Mouse (Mus musculus) right cerebral cortex, postnatal 25 days (tissue): ENCODE data around the gene Sprtn.

Experiments
- DNase-seq: peaks from one replicate; pipeline ENCODE4 v3.0.0; 2022

The Sprtn gene

DNA sequence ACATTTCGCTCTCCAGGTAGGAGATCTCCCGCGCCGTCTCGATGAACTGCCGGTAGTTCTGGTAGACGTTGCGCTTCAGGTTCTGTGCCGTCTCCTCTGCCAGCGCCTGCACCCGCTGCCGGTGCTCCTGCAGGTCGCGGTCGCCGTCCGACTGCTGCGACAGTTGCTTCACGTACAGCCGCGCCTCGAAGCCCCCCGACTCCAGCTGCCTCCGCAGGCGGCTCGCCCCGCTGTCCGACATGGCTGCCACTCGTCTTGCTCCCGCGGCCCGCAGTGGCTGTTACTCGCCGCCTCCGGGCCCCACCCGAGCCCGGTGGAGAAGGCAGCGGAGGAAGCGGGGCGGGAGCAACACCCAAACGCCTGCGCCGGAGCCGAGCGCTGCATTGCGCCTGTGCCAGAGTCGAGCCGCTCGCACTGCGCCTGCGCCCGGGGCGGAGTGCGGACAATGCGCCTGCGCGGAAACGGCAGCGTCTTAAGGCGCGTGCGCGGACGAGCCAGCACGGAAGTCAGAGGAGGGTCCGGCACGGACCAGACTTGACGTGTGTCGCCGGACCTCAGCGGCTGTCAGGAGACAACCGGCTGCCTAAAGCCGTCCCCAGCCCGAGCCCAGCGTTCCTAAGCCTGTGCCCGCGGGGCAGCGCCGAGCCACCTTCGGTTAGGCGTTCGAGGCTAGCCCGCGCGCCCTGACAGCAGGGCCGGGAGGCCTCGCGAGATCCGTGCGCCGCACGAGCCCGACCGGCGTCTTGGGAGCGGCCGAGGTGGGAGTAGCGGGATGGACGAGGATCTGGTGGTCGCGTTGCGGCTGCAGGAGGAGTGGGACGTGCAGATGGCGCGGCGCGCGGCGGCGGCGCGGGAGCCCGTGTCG lies at the start of gene Sprtn, which contains the start of gene Exoc8:
TSS of gene Sprtn (plus strand) at position 501 of the 865 bp plus-strand sequence.
TSS of gene Exoc8 (minus strand) at position 320 of the 865 bp plus-strand sequence.
- peak; percentile 99 for DNase-seq

GRCm38 (mm10) chr8:124853511-124853910 lies 44.2 kb upstream of the Sprtn start:
- no peak for DNase-seq

DNA sequence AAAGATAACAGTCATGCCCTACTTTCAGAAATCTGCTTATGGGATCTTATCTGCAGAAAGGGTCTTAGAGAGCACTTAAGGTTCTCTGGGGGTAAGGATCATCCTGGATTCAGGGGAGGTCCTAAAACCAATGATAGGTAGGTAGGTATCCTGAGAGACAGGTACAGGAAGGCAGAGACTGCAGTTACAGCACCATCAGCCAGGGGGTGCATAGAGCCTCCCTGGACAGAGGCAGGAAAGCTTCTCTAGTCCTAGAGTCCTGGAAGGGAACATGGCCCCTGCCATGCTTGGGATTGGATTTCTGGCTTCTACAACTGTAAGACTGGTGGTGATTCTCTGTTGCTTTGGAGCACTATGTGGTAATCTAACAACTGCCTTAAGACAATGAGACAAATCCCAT lies 38.2 kb upstream of the Sprtn start:
- DNase-seq, result no peak

DNA sequence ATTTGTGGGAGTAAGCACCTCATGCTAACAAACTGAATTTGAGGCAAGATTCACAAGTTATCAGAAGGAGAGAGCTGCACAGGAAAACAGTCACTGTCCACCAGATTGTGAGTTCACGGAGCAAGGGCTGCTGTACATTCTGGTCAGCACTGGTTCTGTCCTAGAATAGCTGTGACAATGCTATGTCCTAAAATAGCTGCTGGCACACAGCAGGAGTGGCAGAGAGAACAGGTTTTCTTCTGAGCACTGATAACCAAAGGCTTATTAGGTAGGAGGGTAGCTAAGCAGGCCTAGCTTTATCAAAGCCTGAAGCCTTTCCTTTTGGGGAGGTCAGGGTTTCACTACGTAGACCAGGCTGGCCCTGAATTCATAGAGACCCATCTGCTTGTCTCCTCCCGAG lies 37.5 kb upstream of the Sprtn start:
- DNase-seq, result no peak

- DNase-seq, result peak; percentile 94
Observed at GRCm38 (mm10) chr8:124862321-124863162, 35.1 kb upstream of the Sprtn start, which contains the start of the genes Gnpat and 2810004N23Rik. TSS of gene Gnpat (plus strand) at chr8:124863033. TSS of gene 2810004N23Rik (minus strand) at chr8:124863120.

GRCm38 (mm10) chr8:124863163-124863677 lies 34.5 kb upstream of the Sprtn start:
- DNase-seq, result no peak

DNA sequence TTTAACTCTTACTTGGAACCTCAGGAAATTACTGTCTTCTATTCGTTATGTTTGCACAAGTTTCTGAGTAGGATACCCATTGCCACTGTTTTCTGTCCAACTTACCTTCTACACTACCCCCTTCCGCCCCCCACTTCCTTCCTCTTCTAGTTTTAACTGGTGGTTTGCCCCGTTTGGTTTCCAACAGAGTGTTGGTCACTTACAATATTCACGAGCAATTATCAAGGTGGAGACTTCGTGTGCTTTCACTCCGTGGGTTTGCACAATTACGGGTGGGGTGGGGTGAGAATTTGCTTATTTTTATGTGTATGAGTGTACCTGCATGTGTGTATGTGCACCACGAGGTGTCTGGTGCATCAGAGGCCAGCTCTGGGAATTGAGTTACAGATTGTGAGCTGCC lies 34.0 kb upstream of the Sprtn start:
- no peak for DNase-seq

- no peak for DNase-seq
Observed at GRCm38 (mm10) chr8:124866669-124867068, 31.0 kb upstream of the Sprtn start.

DNA sequence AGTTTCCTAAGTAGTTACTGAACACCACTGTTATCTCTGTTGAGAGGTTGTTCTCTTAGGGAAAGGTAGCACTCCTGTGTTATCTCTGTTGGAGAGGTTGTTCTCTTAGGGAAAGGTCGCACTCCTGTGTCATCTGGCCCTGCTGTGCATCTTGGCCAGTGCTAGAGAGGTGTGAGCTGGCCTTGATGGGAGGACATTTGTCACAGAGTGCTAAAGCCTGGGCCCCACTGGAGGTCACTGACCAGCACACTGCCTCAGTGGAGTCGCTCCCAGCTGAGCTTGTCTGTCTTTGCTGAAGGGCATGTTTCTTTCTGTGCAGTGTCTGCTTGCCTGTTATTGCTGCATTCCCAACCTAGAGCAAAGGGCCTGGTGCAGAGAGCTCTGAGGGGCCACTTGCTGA lies 30.6 kb upstream of the Sprtn start:
- no peak for DNase-seq

GRCm38 (mm10) chr8:124869708-124870107 lies 28.0 kb upstream of the Sprtn start:
- no peak for DNase-seq

GRCm38 (mm10) chr8:124871474-124871873 lies 26.2 kb upstream of the Sprtn start:
- no peak for DNase-seq

GRCm38 (mm10) chr8:124872081-124872480 lies 25.6 kb upstream of the Sprtn start:
- no peak for DNase-seq

- no peak for DNase-seq
Observed at GRCm38 (mm10) chr8:124872690-124873089, 25.0 kb upstream of the Sprtn start.

GRCm38 (mm10) chr8:124878141-124878540 lies 19.5 kb upstream of the Sprtn start:
- DNase-seq, result no peak

DNA sequence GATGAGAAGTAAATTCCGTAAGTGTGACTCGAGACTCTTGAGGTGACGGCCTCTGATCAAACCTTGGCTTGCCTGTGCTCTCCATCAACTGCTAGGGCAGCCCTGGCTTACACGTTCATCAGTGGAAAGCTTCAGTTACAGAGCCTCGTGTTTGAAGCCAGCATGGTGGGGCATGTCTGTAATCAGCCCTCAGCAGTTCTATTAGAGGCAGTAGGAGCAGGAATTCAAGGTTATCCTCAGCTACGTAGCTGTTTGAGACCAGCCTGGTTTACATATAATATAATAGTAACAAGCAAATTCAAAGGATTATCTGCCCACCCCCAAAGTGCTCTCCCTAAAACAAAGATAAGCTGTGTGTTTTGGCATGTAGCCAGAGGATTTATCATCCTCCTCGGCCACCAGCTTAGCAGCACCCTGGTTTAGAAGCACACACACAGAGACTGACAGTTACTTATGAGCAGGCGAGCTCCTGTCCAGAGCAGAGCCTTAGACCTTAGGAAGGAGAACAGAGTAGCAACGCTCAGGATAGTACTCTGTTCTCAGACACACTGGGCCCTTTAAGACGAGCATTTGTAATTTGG lies 18.6 kb upstream of the Sprtn start:
- DNase-seq, result no peak

DNA sequence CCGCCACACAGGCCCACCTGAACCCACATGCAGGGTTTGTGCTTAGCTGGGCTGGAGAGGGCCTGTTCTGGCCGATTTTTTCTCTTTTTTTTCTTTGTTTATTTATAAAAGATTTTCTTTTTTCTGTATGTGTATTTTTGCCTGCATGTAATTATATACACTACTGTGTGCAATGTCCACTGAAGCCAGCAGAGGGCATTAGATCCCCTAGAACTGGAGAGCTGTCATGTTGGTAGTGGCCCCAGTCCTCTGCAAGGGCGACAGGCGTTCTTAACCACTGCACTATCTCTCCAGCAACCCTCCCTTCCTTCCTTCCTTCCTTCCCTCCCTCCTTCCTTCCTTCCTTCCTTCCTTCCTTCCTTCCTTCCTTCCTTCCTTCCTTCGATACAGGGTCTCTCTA lies 9.3 kb upstream of the Sprtn start:
- no peak for DNase-seq

GRCm38 (mm10) chr8:124892596-124892995 lies 5.1 kb upstream of the Sprtn start:
- no peak for DNase-seq

DNA sequence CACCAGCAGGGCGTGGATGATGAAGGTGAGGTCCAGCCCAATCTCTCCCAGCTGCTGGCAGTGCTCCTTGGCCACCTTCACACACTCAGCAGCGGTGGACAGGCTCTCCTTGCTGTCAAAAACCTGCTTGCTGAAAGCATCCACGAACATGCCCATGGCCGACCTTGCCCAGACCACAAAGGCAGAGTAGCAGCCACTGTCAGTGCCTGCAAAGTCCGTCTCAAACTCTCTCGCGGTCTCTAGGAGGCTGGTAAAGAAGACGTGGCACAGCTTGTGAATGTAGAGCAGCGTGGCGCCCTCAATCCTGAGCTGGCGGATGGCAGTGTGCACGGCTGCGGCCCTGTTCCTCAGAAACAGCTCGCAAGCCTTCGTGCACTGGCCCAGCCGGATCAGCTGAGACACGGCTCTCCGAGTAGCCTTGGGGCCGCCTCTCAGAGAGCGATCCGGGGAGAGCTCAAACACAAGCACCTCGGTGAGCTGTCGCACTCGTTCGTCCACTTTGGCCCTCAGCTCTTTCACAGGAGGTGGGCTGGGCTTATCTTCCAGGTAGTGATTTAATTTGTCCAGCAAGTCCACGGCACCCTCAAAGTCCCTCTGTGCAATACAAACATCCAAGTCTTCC lies 1.6 kb upstream of the Sprtn start:
- DNase-seq, result no peak

DNA sequence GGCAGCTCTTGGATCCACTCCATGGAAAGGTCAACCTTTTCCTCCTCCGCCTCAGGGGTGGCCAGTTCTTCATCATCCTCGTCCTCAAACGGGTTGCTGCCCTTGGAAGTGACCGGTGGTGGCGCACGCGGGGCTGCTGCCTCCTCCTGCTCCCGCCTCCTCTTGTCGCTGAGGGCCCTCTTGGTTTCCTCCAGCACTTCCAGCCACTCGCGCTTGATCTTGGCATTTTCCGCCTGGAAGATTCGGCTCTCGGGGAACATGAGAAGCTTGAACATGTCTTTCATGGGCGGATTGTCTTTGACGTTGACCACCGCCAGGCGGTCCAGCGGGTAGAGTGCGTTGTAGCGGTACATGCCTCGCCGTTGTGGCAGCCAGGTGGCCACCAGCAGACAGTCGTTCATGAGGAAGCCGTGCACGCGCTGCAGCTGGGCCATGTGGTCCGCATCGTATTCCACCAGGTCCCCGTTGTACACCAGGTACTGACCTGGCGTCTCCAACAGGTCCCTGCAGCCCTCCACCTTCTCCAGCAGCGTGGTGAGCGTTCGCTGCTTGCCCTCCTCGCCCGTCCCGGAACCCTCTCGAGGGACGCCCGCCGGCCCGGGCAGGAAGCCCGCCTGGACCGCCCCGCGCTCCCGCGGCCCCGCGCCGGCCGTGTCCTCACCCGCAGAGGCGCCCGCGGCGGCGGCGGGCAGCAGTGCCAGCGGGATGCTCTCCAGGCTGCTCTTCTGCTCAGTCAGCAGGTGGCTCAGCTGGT lies 877 bp upstream of the Sprtn start:
- DNase-seq, result peak; percentile 69

GRCm38 (mm10) chr8:124898251-124898905 lies 692 bp downstream of the Sprtn start:
- DNase-seq, result no peak

DNA sequence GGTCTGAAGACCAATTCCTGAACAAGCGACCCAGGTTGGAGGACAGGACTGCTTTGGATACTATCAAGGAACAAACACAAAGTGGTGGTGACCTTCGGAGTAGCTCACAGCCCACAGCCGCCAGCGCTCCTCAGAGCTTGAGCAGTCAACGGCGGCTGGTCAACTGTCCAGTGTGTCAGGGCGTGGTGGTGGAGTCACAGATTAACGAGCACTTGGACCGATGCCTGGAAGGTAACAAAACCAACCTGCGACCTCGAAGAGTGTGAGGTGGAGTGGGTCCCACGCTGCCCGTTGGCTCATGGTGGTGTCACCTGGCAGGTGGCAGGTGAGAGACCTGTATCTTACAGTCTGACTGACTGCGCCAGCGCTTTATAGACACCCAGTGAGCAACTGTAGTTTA lies 5.5 kb downstream of the Sprtn start:
- no peak for DNase-seq
